Mouse (Mus musculus) hindbrain, embryonic 12.5 days (tissue): Measurements from ENCODE around the gene Lrrc4b. TPM values are rescaled to one million over a fixed set of nuclear protein-coding genes. Genes with fewer than 3 reads are reported as not detected.

Experiments
- ATAC-seq: fragments of 200-750 bp; cut with Nextera tagmentation; 2 replicates; pipeline ENCODE4 v1.8.0; 2017; ENCODE audit warnings: moderate TSS enrichment; ENCODE audit not compliant: low FRiP score
- H3K27ac ChIP-seq: fragments of 300-500 bp; sonication (generic); 2 replicates; pipeline ENCODE4 v1.5.1; 2016; ENCODE audit warnings: mild to moderate bottlenecking
- H3K27me3 ChIP-seq: fragments of 300-500 bp; sonication (generic); 2 replicates; pipeline ENCODE4 v1.6.1; 2016; ENCODE audit warnings: mild to moderate bottlenecking
- H3K36me3 ChIP-seq: fragments of 300-500 bp; sonication (generic); 2 replicates; pipeline ENCODE4 v1.6.1; 2016; ENCODE audit warnings: mild to moderate bottlenecking
- H3K4me1 ChIP-seq: fragments of 300-500 bp; sonication (generic); 2 replicates; pipeline ENCODE4 v1.6.1; 2016
- H3K4me2 ChIP-seq: fragments of 300-500 bp; sonication (generic); replicated peaks from 2 replicates; pipeline ENCODE4 v1.6.1; 2016; ENCODE audit warnings: mild to moderate bottlenecking
- H3K4me3 ChIP-seq: fragments of 300-500 bp; sonication (generic); 2 replicates; pipeline ENCODE4 v1.5.1; 2016; ENCODE audit warnings: mild to moderate bottlenecking
- H3K9ac ChIP-seq: fragments of 300-500 bp; sonication (generic); 2 replicates; pipeline ENCODE4 v1.6.1; 2016; ENCODE audit warnings: mild to moderate bottlenecking, moderate library complexity
- H3K9me3 ChIP-seq: fragments of 300-500 bp; sonication (generic); replicated peaks from 2 replicates; pipeline ENCODE4 v1.6.1; 2016; ENCODE audit warnings: mild to moderate bottlenecking
- WGBS: fragments of 180-500 bp; shearing (Covaris S2); methylation state at CpG from one replicate; pipeline ENCODE4 v1.1.7; 2016; 5-methylcytosine and 5-hydroxymethylcytosine counted together
- polyA plus RNA-seq: library from polyadenylated mRNA; unstranded; fragments of >200 nt; fragmentation: Nextera tagmentation; extraction: Ambion mirVana; gene quantifications from 2 replicates; pipeline ENCODE4 v1.2.1, GENCODE M21; 2016

Lrrc4b gene
- 12.6 and 12.7 TPM in 2 replicates for polyA plus RNA-seq

- H3K27ac ChIP-seq = peak within 1 kb of the TSS; percentile 100
- no peaks in the 10 kb centered on the region for H3K9me3 ChIP-seq
- no peaks in the 10 kb centered on the region for H3K36me3 ChIP-seq
- H3K4me2 ChIP-seq = peak within 1 kb of the TSS; percentile 86
- 1% methylated on average over 60 of the region's 69 CpGs for WGBS
- peak within 1 kb of the TSS; percentile 91 for H3K9ac ChIP-seq
- H3K4me1 ChIP-seq = peaks cover 47% of the 10 kb centered on the region
- H3K27me3 ChIP-seq = peaks cover 11% of the 10 kb centered on the region
- peak; percentile 57 for ATAC-seq
- H3K4me3 ChIP-seq = peak within 1 kb of the TSS; percentile 78
These were observed at the start of gene Lrrc4b for GRCm38 (mm10) chr7:44428968-44429521. Lrrc4b (plus strand) TSS chr7:44429018.

GRCm38 (mm10) chr7:44382541-44382940, 46.3 kb upstream of the Lrrc4b start:
- Histone ChIP-seq H3K4me2 (no peak overlapping the region), H3K4me3 (no peak overlapping the region), H3K9ac (no peak overlapping the region), H3K27me3 (peaks cover 17% of the 10 kb centered on the region), H3K4me1 (peaks cover 11% of the 10 kb centered on the region; the same call in 1 of the 2 replicates), H3K9me3 (no peaks in the 10 kb centered on the region), H3K36me3 (no peaks in the 10 kb centered on the region), H3K27ac (peak overlapping the region; percentile 64; the same call in 1 of the 2 replicates)
- peak; percentile 15; the same call in 1 of the 2 replicates for ATAC-seq
- 69% methylated on average over 12 of the region's 12 CpGs for WGBS

GRCm38 (mm10) chr7:44383980-44384715, 44.7 kb upstream of the Lrrc4b start, which contains the start of gene Syt3:
Syt3 (plus strand) TSS chr7:44384102.
- Histone ChIP-seq H3K9ac (peak within 1 kb of the TSS; percentile 69), H3K4me3 (peak within 1 kb of the TSS; percentile 47), H3K4me1 (peaks cover 9% of the 10 kb centered on the region; the same call in 1 of the 2 replicates), H3K4me2 (peak within 1 kb of the TSS; percentile 97), H3K27ac (peak within 1 kb of the TSS; percentile 64; the same call in 1 of the 2 replicates), H3K36me3 (no peaks in the 10 kb centered on the region), H3K9me3 (no peaks in the 10 kb centered on the region), H3K27me3 (peaks cover 11% of the 10 kb centered on the region)
- peak; percentile 88 for ATAC-seq
- WGBS = under 1% methylated on average over 26 of the region's 33 CpGs

- Histone ChIP-seq H3K27ac (no peak overlapping the region), H3K36me3 (no peaks in the 10 kb centered on the region)
These were observed 44.1 kb upstream of the Lrrc4b start for GRCm38 (mm10) chr7:44384716-44385059.

GRCm38 (mm10) chr7:44385720-44386119, 43.1 kb upstream of the Lrrc4b start, which contains the start of gene 1700008O03Rik:
1700008O03Rik (minus strand) TSS chr7:44385820.
- H3K27me3 ChIP-seq = peaks cover 11% of the 10 kb centered on the region
- H3K4me2 ChIP-seq = peak within 1 kb of the TSS; percentile 97
- H3K9ac ChIP-seq = peak within 1 kb of the TSS; percentile 69
- ATAC-seq = no peak
- no peak within 1 kb of the TSS for H3K27ac ChIP-seq
- peaks cover 9% of the 10 kb centered on the region; the same call in 1 of the 2 replicates for H3K4me1 ChIP-seq
- H3K36me3 ChIP-seq = no peaks in the 10 kb centered on the region
- 78% methylated on average over 12 of the region's 12 CpGs for WGBS
- peak within 1 kb of the TSS; percentile 47 for H3K4me3 ChIP-seq
- no peaks in the 10 kb centered on the region for H3K9me3 ChIP-seq

More at GRCm38 (mm10) chr7:44384716-44385059, 44.1 kb upstream of the Lrrc4b start:
- peak overlapping the region; percentile 69 for H3K9ac ChIP-seq
- peak; percentile 67 for ATAC-seq
- peaks cover 11% of the 10 kb centered on the region for H3K27me3 ChIP-seq
- peak overlapping the region; percentile 97 for H3K4me2 ChIP-seq
- peak overlapping the region; percentile 47 for H3K4me3 ChIP-seq
- peaks cover 9% of the 10 kb centered on the region; the same call in 1 of the 2 replicates for H3K4me1 ChIP-seq
- 1% methylated on average over 16 of the region's 17 CpGs for WGBS
- no peaks in the 10 kb centered on the region for H3K9me3 ChIP-seq

GRCm38 (mm10) chr7:44391831-44392230, 37.0 kb upstream of the Lrrc4b start:
- peaks cover 2% of the 10 kb centered on the region; the same call in 1 of the 2 replicates for H3K27me3 ChIP-seq
- no peaks in the 10 kb centered on the region for H3K36me3 ChIP-seq
- WGBS = 84% methylated on average over 4 of the region's 4 CpGs
- H3K4me3 ChIP-seq = no peak overlapping the region
- H3K27ac ChIP-seq = no peak overlapping the region
- ATAC-seq = no peak
- H3K4me1 ChIP-seq = no peaks in the 10 kb centered on the region
- H3K9ac ChIP-seq = no peak overlapping the region
- H3K9me3 ChIP-seq = no peaks in the 10 kb centered on the region
- H3K4me2 ChIP-seq = no peak overlapping the region

GRCm38 (mm10) chr7:44392341-44392740, 36.5 kb upstream of the Lrrc4b start:
- Histone ChIP-seq H3K9ac (no peak overlapping the region), H3K4me1 (no peaks in the 10 kb centered on the region), H3K9me3 (no peaks in the 10 kb centered on the region), H3K36me3 (no peaks in the 10 kb centered on the region), H3K4me2 (no peak overlapping the region), H3K27me3 (peaks cover 5% of the 10 kb centered on the region; the same call in 1 of the 2 replicates), H3K4me3 (no peak overlapping the region), H3K27ac (no peak overlapping the region)
- ATAC-seq = no peak
- WGBS = 92% methylated on average over 14 of the region's 14 CpGs

- H3K4me2 ChIP-seq = no peak overlapping the region
- H3K36me3 ChIP-seq = no peaks in the 10 kb centered on the region
- H3K9ac ChIP-seq = no peak overlapping the region
- H3K4me1 ChIP-seq = no peaks in the 10 kb centered on the region
- WGBS = 91% methylated on average over 17 of the region's 17 CpGs
- no peak overlapping the region for H3K27ac ChIP-seq
- peaks cover 5% of the 10 kb centered on the region; the same call in 1 of the 2 replicates for H3K27me3 ChIP-seq
- no peaks in the 10 kb centered on the region for H3K9me3 ChIP-seq
- no peak for ATAC-seq
- H3K4me3 ChIP-seq = no peak overlapping the region
These were observed 35.5 kb upstream of the Lrrc4b start for GRCm38 (mm10) chr7:44393284-44393683.

- H3K36me3 ChIP-seq = no peaks in the 10 kb centered on the region
- no peaks in the 10 kb centered on the region for H3K9me3 ChIP-seq
- H3K9ac ChIP-seq = no peak overlapping the region
- H3K4me1 ChIP-seq = no peaks in the 10 kb centered on the region
- H3K27me3 ChIP-seq = peaks cover 14% of the 10 kb centered on the region
- H3K27ac ChIP-seq = no peak overlapping the region
- no peak overlapping the region for H3K4me2 ChIP-seq
- H3K4me3 ChIP-seq = no peak overlapping the region
- WGBS = 11% methylated on average over 3 of the region's 3 CpGs
- peak; percentile 82 for ATAC-seq
These were observed 30.2 kb upstream of the Lrrc4b start for GRCm38 (mm10) chr7:44398570-44398969.

- ATAC-seq = no peak
- Histone ChIP-seq H3K4me1 (peaks cover 4% of the 10 kb centered on the region; the same call in 1 of the 2 replicates), H3K4me3 (no peak overlapping the region), H3K27ac (no peak overlapping the region), H3K9ac (no peak overlapping the region), H3K4me2 (no peak overlapping the region), H3K9me3 (no peaks in the 10 kb centered on the region), H3K27me3 (peaks cover 19% of the 10 kb centered on the region), H3K36me3 (no peaks in the 10 kb centered on the region)
- WGBS = 84% methylated on average over 6 of the region's 6 CpGs
These were observed 27.1 kb upstream of the Lrrc4b start for GRCm38 (mm10) chr7:44401673-44402072.

GRCm38 (mm10) chr7:44405346-44406014, 23.3 kb upstream of the Lrrc4b start:
- H3K27ac ChIP-seq = peak overlapping the region; percentile 84
- ATAC-seq = peak; percentile 98

GRCm38 (mm10) chr7:44406015-44406355, 22.8 kb upstream of the Lrrc4b start:
- no peak; the same call in 1 of the 2 replicates for ATAC-seq
- peaks cover 18% of the 10 kb centered on the region for H3K27me3 ChIP-seq
- H3K4me3 ChIP-seq = peak overlapping the region; percentile 35; the same call in 1 of the 2 replicates
- no peaks in the 10 kb centered on the region for H3K36me3 ChIP-seq
- WGBS = 0% methylated on average over 5 of the region's 5 CpGs
- no peaks in the 10 kb centered on the region for H3K9me3 ChIP-seq
- H3K4me2 ChIP-seq = peak overlapping the region; percentile 63; the same call in 1 of the 2 replicates
- H3K27ac ChIP-seq = no peak overlapping the region
- peaks cover 4% of the 10 kb centered on the region; the same call in 1 of the 2 replicates for H3K4me1 ChIP-seq
- no peak overlapping the region for H3K9ac ChIP-seq

More at GRCm38 (mm10) chr7:44405346-44406014, 23.3 kb upstream of the Lrrc4b start:
- Histone ChIP-seq H3K9ac (no peak overlapping the region), H3K36me3 (no peaks in the 10 kb centered on the region), H3K9me3 (no peaks in the 10 kb centered on the region), H3K27me3 (peaks cover 19% of the 10 kb centered on the region), H3K4me3 (peak overlapping the region; percentile 35), H3K4me2 (peak overlapping the region; percentile 63), H3K4me1 (peaks cover 4% of the 10 kb centered on the region; the same call in 1 of the 2 replicates)
- WGBS = 1% methylated on average over 27 of the region's 27 CpGs
